Mouse (Mus musculus): ENCODE results near the gene Adnp.

Gene Adnp

DNA sequence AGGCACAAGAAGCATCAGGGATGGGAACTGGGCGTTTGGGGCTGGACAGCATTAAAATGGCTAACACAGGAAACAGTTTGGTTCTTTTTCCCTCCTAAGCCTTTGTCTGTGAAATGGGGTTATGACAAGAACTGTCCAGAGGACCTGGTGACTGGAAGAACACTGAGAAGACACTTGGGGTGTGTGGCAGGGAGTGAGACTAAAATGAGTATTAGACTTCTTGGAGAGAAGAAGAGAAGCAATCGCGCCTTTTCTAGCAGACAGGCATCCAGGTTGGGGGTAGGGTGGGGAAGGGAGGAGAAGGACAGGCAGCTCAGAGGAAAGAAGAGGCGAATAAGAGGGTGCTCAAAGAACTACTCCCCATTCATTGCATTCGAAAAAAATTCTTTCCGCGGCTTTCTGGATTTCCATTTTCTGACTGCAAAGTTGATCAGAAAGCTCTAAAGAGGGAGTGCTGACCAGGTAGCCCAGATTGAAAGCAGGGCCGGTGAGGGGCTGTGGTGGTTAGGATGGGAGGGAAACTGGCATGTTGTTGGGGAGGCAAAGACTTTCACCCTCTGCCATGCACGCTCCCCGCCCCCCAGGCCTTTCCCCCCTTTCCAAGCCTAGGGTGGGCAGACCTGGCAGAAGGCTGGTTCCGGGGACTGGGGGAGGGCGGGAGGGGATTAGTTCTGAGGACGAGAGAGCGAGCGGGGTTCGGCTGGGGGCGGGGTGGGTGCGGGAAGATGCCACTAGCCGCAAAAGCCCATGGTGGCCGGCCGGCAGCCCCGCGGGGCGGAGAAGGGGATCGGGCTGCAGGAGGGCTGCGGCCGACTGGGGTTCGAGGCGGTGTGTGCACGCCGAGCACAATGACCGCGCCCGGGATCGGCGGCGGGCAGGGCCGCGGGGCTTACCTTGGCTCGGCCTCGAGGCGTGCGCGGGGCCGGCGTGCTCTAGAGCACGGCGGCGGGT lies 956 bp downstream of the Adnp start:
- peak; percentile 13 to 58 for DNase-seq

DNA sequence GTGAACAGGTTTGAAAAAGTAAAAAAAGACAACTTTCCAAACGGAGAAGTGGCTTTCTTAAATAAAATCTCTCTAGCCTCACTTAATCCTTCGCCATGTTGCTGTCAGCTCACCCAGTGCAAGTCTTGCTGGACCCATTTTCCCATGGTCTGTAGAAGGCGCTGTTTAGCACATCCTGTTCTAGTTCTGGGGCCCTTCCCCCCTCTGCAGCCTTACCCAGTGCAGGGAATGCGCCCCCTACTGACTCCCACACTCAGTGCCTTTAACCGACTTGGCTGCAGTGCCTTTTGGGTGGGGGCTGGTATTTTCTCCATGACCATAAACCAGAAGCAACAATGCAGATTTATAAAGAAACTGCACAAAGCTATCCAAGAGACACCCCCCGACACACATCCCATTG lies 1.6 kb downstream of the Adnp start:
- peak; percentile 93 to 95 for DNase-seq

DNA sequence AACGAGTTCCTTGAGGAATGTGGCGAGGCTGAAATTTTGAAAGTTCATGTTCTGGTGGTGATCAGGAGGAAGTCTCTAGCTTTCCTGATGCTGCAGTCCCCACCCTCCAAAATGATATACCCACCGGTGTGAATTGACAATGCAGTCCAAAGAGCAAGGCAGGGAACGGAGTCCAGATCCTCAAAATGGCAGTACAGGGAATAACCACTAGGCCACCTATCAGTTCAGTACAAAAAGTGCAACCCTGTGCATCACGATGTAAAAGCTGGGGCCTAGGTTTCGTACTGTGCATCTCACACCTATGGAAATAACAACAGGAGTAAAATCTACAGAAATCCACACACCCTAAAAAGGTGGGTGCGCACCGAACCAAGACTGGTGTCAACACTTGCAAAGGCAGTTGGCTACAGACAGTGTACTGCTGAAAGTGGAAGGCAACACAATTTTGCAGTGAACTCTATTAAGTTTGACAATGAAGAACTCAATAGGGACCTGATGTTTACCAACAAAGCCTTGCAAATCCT lies 2.4 kb downstream of the Adnp start:
- no peak for DNase-seq

DNA sequence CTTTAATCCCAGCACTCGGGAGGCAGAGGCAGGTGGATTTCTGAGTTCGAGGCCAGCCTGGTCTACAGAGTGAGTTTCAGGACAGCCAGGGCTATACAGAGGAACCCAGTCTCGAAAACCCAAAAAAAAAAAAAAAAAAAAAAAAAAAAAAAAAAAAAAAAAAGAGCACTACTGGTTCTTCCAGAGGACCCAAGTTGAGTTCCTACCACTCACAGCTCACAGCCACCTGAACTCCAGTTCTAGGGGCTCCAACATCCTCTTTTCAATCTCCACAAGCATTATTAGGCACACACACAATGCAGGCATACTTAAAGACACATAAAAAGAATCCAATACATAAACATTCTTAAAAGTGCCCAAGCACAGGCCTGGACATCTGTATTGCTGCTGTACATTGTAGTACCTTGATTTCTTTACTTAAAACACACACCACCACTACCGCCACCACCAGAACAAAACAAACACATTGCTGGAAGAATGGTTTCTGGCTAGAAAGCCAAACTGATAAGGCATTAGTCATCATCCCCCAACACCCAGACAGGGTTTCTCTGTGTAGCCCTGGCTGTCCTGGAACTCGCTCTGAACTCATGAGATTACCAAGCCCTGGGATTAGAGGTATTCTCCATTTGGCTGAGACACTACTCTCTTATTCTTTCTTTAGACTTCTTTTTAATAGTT lies 6.8 kb downstream of the Adnp start:
- no peak for DNase-seq

DNA sequence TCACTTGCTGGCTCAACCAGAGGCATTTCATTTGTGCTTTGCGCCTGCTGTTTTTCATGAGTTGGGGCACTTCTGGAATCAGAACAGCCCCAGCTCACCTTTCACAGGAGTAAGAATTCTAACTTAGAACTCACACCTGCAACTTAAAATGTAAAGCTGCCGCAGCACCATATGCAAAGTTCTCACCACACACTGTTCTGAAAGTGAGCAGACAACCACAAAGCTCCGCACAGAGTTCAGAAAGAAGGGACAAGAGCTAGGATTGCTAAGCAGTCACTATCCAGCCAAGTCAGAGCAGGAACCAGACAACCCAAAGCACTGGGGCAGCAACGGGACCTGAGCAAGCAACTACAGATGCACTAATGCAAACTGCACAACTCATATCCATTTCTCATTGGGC lies 7.4 kb downstream of the Adnp start:
- peak in 1 of 2 experiments; percentile 35 for DNase-seq

DNA sequence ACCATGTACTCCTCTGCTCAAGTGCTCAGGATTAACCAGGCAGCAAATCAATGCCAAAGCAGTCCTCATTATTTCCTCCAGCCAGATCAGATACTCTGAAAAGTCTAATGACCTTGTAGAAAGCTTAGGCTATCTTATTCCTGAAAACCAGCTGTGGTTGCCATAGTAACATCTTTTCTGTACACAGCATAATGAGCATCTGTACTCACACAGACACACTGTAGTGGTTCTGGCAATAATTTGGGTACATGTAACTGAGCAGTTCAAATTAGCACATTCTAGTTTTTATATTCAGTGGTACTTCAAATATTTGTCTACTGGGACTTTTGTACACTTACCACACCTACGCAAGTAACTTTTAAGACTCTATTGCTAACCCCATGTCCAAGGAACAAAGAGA lies 8.5 kb downstream of the Adnp start:
- no peak for DNase-seq

DNA sequence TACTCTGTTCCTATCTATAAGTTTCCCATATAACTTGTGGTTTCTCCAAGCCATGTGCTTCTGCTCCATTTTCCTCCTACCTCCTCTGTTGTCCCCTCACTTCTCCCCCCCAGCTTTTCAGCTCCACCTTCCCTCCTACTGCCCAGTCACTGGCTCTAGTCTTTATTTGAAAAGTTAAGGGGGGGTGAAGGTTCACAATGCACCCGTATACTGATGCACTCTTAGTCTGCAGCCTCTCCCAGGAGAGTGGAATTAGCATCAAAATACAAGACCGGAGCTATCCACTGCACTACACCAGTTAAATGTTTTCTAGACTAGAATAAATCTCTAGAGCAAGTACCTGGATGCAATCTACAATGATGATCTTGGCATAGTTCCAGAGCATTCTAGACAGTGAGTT lies 11.2 kb downstream of the Adnp start:
- no peak for DNase-seq

DNA sequence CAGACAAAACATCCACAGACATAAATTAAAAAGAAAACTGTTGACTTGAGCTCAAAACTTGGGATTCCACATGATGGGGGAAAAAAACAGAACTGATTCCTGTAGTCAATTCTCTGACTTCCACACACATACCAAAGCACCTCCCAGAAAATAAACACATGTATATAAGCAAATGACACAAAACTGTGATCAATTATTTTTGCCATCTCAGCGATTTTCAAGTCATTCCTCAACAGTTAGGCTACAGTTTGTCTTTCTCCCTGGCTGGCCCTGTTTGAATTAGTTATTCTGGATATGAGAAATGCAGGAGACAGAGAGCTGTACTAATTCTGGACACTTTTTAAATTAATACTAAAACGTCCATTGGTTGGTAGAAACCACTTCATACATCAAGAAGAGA lies 13.2 kb downstream of the Adnp start:
- DNase-seq = no peak

DNA sequence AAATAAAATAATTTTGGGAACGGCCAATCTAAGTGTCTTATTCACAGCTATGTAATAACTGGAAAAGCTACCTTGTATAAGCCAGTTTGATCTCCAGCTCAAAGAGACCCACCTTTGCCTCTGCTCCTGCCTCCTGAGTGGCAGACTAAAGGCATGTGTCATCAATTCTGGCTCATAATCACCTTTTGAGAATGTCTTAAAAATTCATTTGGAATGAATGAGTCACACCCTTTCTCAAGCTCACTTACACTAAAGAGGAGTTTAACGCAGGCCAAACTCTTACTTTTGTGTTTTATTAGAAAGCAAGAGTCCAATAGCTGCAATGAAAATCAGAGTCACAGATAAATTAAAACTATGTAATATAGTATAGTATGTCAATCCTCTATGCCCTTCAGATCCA lies 15.1 kb downstream of the Adnp start:
- no peak for DNase-seq

DNA sequence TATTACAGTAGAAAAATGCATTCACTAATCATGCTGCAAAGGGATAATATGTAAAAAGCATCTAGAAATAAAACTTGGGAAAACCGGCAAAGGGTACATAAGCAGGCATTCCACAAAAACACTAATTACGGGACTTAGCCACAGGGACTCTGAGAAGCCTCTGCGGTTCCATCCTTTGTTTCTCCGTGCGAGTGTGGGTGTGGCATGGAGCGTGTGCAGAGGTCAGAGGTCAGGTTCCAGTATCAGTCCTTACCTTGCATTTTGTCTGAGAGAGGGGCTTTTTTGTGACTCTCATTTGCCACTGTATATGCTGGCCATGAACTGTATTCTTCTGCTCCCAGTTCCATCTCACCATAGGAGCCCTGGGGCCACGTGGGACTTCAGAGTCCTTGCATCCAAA lies 31.0 kb downstream of the Adnp start:
- DNase-seq = no peak

DNA sequence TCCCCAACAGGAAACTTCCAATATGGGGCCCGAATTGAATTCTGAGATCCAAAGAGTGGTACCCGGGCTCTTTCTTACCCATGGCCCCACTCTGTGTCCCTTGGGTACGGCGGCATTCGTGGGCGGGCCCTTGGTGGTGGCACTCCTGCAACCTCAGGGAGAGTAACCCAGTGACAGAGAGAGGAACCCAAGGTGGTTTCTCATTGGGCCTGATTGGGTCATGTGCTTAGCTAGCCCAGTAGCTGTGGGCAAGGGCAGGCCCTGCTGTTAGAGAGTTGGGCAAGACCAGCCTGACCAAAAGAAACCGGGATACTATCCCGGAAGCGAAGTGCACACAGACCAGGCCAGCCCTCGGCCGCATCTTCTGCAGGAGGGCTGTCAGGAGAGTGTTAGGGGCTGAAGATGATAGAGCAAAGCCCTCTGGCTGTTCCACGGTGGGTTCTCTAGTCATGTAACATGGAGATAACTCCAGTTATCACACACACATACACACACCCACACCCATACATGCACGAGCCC lies 36.7 kb downstream of the Adnp start:
- peak; percentile 80 to 93 for DNase-seq

DNA sequence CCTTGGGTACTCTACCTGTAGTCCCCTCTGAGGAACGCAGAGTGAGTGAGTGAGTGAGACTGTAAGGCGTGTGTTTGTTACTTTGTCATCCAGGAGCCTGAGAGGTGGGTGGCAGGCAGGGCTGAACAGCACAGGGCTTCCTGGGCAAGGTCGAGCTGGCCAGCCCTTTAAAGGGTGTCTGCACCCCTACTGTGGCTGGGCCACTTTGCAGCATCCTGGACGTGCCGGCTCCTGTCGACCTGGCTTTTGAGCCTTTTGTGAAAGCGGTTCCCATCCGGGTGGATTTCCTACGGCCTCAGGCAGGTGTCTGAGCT lies 37.2 kb downstream of the Adnp start:
- DNase-seq = peak in 1 of 2 experiments; percentile 48

DNA sequence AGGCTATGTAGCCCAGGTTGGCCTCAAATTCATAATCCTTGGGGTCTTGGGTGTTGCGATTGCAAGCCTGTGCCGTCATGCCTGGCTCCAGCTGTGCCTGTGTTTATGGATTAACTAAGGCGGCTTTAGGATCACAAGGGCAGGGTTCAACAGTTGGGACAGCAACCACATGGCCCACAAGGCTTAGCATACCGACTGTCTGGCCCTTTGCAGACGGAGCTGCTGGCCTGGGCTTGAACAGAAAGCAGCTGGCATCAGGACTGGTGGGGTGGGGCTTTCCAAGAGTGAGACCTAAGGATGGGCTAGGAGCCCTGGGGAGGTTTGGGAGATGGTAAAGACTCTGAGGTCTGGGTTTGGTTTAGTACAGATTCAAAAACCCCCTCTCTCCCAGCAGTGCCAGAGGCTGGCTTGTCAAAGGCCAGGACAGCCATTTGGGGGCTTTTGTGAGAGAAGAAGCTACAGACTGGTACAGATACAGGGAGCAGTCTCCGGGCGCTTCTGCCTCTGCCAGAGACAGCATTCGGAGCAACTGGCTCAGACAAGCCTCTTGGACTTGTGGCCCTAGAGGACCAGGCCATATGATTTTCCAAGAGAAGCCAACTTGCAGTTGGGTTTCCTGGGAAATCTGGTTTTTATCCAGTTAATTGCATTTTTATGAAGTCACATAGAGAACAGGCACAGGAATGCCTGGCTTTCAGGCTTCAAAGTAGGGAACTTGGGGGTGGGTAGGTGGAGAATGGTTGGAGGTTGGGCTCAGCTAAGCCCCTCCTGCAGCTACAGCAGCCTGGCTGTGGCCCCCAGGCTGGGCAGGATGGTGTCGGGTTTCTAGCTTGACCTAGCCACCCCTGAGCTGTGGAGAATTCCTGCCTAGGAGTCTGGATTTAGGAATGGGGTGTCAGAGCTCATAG lies 37.8 kb downstream of the Adnp start:
- DNase-seq = peak; percentile 44 to 72

DNA sequence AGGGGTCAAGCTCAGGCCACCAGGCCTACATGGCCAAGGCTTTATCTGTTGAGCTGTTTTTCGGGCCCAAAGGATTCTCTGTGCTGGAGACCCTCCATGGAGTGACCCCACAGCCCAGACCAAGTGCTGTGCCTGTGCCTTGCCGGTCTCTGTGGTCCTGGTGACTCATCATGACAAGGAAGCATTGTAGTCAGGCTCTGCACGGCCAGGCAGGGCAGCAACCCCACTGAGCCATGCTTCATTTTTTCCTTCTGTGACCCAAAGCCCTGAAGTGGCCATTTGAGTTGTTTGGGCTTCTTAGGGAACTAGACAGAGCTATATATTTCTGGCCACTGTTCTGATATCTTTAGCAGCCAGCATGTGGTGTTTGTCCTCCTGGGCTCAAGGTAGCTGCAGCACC lies 39.1 kb downstream of the Adnp start:
- DNase-seq = no peak

DNA sequence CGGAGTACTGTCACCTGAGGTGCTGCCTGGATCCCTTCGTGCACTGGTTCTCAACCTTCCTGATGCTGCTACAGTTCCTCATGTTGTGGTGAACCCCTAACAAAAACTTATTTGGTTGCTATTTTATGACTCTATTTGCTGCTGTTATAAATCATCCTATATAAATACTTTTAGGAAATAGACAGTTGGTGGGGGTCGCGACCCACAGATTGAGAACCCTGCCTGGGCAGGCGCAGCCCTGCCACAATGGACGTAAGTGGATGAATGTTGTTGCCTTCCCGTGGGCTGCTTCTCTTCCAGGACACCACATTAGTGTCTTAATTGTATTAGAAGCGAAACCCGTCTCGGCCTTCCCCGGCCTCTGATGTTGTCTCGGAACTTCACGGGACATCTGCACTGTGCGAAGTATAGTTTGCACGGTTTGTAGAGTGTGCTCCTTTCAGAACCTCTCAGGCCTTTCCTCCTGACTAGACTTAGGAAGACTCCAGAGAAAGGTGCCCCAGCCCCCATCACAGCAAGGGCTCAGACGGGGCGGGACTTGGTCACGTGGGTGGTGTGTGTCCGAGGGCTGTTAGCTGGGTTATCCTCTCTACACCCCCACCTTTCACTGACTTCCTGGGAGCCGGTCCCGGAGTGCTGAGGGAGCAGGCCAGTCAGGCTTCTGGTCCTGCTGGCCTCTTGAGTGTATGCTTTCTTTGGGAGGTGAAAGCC lies 40.0 kb downstream of the Adnp start:
- peak; percentile 67 to 83 for DNase-seq

DNA sequence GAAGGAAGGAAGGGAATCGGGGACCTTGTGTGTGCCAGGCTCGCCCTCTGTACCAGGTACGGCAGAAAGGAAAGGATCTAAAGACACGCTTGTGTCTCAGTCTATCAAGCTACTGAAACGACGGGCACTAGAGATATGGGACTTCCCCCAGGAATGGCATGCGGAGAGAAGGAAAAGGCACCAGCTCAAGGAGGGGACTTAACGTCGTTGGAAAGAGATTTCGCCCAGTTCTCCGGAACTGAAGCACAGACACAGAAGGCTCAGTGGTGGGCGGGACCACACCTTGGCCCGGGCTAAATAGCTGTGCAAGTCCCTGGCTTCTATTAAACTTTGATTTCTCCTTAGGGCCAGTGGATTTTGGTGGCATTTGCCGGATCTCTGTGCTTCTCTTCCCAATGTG lies 44.9 kb downstream of the Adnp start:
- peak; percentile 44 to 66 for DNase-seq

DNA sequence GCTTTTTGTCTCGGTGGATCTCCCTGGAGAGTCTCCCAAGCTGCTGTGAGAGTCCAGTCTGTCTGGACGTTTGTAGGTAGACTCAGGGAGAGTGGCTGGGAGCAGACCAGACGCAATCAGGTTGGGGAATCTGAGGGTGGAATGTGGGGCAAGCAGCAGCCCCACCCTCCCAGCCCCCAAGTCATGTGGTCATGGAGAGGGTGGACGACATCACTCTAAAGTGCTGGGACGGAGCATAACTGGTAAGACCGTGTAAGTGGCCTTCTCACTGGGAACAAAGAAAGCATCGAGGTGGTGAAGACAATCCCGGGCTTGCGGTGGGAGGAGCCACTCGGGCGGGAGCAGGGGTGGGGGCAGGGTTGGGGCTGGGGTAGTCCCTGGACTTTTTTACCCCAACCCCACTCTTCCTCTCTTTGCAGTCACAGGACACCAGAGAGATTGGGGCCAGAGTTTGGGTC lies 45.4 kb downstream of the Adnp start:
- DNase-seq = no peak

DNA sequence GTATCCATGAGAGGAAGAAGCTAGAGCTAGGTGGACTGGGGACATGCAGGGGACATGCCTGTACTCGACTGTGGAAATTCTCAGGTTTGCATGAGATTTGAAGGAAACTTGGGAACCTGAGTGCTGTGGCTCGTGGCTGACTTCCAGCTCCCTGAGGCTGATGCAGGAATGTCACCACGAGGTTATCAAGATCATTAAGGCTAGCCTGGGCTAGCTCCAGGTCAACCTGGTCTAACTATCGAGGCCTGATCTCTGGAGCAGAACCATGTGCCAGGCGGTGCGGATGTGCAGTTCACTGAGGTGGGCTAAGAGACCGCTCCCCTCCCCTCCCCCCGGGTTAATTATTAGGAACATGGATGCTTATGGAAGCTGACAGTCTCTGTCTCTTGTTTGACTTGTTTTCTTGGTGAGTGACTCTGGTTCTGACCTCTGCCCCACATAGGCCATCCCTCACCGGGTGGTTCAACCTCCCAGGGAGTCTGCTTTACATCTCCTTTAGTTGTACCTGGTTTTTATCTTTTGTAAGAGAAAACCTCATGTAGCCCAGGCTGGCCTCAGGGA lies 46.5 kb downstream of the Adnp start:
- DNase-seq = peak in 1 of 2 experiments; percentile 49

DNA sequence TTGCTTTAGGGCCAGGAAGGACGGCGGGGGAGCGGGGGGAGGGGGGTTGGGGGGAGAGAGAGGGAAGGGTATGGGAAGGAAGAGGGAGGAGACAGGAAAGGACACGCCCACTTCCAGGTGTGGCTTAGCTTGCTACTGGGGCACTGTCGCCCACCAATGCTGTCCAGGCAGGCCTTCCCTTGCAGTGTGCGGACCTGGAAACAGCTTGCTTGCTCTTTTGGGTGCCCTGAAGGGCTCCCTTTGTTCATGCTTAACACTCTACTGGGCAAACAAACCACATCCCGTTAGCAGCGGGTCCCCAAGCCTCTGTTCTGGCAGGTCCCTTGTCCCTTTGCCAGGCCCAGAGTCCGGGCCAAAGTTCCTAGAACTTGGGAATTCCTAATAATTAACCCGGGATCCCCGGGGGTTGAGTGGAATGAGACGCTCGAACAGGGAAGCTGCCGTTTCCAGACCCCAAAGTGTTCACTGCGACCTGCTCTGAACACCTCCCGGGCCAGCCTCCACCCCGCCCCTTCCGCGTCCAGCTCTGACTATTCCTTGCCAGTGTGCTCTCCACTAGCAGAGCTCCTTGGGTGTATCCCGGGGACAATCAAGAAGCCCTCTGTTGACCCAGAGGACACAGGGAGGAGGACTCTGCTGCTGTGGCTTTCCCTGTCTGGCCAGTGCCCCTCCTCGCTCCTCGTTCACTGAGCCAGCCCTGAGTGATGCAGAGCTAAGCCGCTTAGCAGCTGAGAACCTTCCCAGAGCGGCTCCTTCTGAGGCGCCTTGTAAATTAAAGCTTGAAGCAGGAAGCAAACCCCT lies 47.8 kb downstream of the Adnp start:
- peak; percentile 85 to 93 for DNase-seq

DNA sequence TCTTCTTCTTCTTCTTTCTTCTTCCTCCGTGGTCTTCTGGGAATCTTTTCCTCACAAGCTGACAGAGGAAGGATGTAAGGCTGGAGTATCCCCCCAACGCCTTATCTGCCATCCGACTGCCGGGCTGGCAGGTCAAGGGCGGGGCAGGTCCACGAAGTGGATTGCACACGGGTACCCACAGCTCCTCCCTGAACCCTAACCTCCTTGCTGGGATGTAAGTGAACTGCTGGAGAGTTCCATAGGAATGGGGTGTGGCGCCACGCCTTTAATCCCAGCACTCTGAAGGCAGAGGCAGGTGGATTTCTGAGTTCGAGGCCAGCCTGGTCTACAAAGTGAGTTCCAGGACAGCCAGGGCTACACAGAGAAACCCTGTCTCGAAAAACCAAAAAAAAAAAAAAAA lies 48.9 kb downstream of the Adnp start:
- DNase-seq = peak in 1 of 2 experiments; percentile 32

DNA sequence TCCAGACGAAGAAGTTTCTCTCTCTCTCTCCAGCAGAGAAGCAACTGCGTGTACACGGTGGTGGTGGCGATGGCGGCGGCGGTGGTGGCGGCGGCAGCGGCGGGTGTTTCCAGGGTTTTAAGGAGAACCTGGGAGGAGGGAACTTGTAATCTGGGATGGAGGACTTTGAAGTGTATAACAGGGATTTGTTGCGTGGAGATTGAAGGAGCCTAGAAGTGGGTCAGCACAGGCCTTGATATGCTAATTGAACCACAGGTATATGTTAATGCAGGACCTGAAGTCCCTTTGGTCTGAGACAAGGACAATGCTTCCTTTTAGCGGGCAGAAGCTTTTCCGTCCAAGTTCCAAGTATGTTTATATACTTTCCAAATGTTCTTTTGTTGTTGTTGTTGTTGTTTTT lies 50.6 kb downstream of the Adnp start:
- no peak for DNase-seq

Data from kidney, postnatal 25 days (tissue).